Mouse (Mus musculus): Measurements from ENCODE around the gene Lrrc52.

DNA sequence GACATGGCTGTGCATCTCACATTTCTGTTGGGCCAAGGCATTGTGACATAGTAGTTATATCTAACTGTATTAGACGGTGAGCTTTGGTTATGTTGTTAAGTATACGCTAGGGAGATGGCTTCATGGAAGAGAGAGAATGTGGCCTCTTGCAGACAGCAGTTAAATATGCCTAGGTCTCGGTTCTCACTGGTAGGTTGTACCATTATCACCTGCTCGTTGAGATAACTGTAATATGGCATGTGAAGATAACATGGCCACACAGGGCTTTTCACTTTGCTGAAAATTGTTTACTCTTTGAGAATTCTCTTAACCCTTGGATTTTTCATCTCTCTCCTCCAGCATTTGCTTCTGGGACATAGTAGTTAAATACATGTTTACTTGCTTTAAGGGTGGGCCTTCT, 21.4 kb downstream of the Lrrc52 start:
- no peak for TF ChIP-seq CTCF (IDR thresholded peaks at IDR 0.05; ENCODE audit: extremely low read depth, insufficient read depth, low read length)
- TF ChIP-seq POLR2A (IDR thresholded peaks at IDR 0.05; ENCODE audit: extremely low read depth, insufficient read depth, low read length) = no peak

Data from cortical plate, adult 2 months (tissue).